Mouse (Mus musculus): ENCODE measurements around the gene Tmem170.

Gene Tmem170

GRCm38 (mm10) chr8:111813818-111814217 is 62.7 kb downstream of the Tmem170 start:
- no peak for DNase-seq (ENCODE audit: low spot score)
